Mouse (Mus musculus): Measurements from ENCODE around the gene Scfd2.

Gene Scfd2

GRCm38 (mm10) chr5:74455510-74456269 is 75.9 kb downstream of the Scfd2 start:
- no peak for DNase-seq (ENCODE audit: low read depth)

- no peak for DNase-seq (ENCODE audit: low read depth)
Observed at GRCm38 (mm10) chr5:74455094-74455493, 76.5 kb downstream of the Scfd2 start.

GRCm38 (mm10) chr5:74450977-74451376 is 80.6 kb downstream of the Scfd2 start:
- no peak for DNase-seq (ENCODE audit: low read depth)

- no peak for DNase-seq (ENCODE audit: low read depth)
Observed at GRCm38 (mm10) chr5:74447517-74448334, 83.8 kb downstream of the Scfd2 start.

- DNase-seq (ENCODE audit: low read depth) = no peak
Observed at GRCm38 (mm10) chr5:74445861-74446260, 85.7 kb downstream of the Scfd2 start.

GRCm38 (mm10) chr5:74438353-74438752 is 93.2 kb downstream of the Scfd2 start:
- no peak for DNase-seq (ENCODE audit: low read depth)

GRCm38 (mm10) chr5:74433580-74434147 is 97.9 kb downstream of the Scfd2 start:
- DNase-seq (ENCODE audit: low read depth) = peak; percentile 54

GRCm38 (mm10) chr5:74432879-74433539 is 98.5 kb downstream of the Scfd2 start:
- DNase-seq (ENCODE audit: low read depth) = peak; percentile 11

GRCm38 (mm10) chr5:74420615-74421132 is 110.9 kb downstream of the Scfd2 start:
- no peak for DNase-seq (ENCODE audit: low read depth)

- DNase-seq (ENCODE audit: low read depth) = no peak
Observed at GRCm38 (mm10) chr5:74412557-74412956, 119.0 kb downstream of the Scfd2 start.

- DNase-seq (ENCODE audit: low read depth) = no peak
Observed at GRCm38 (mm10) chr5:74404887-74405286, 126.7 kb downstream of the Scfd2 start.

- DNase-seq (ENCODE audit: low read depth) = no peak
Observed at GRCm38 (mm10) chr5:74404083-74404482, 127.5 kb downstream of the Scfd2 start.

GRCm38 (mm10) chr5:74402626-74403025 is 128.9 kb downstream of the Scfd2 start:
- no peak for DNase-seq (ENCODE audit: low read depth)

- DNase-seq (ENCODE audit: low read depth) = no peak
Observed at GRCm38 (mm10) chr5:74391806-74392205, 139.8 kb downstream of the Scfd2 start.

GRCm38 (mm10) chr5:74391346-74391745 is 140.2 kb downstream of the Scfd2 start:
- DNase-seq (ENCODE audit: low read depth) = no peak

GRCm38 (mm10) chr5:74388849-74389248 is 142.7 kb downstream of the Scfd2 start:
- DNase-seq (ENCODE audit: low read depth) = no peak

- DNase-seq (ENCODE audit: low read depth) = no peak
Observed at GRCm38 (mm10) chr5:74388101-74388500, 143.5 kb downstream of the Scfd2 start.

- no peak for DNase-seq (ENCODE audit: low read depth)
Observed at GRCm38 (mm10) chr5:74387143-74387886, 144.2 kb downstream of the Scfd2 start.

- no peak for DNase-seq (ENCODE audit: low read depth)
Observed at GRCm38 (mm10) chr5:74380045-74380444, 151.5 kb downstream of the Scfd2 start.

GRCm38 (mm10) chr5:74366710-74367101 is 164.9 kb downstream of the Scfd2 start:
- DNase-seq (ENCODE audit: low read depth) = no peak

- DNase-seq (ENCODE audit: low read depth) = no peak
Observed at GRCm38 (mm10) chr5:74365984-74366709, 165.4 kb downstream of the Scfd2 start.
